In the genomic region with DNA sequence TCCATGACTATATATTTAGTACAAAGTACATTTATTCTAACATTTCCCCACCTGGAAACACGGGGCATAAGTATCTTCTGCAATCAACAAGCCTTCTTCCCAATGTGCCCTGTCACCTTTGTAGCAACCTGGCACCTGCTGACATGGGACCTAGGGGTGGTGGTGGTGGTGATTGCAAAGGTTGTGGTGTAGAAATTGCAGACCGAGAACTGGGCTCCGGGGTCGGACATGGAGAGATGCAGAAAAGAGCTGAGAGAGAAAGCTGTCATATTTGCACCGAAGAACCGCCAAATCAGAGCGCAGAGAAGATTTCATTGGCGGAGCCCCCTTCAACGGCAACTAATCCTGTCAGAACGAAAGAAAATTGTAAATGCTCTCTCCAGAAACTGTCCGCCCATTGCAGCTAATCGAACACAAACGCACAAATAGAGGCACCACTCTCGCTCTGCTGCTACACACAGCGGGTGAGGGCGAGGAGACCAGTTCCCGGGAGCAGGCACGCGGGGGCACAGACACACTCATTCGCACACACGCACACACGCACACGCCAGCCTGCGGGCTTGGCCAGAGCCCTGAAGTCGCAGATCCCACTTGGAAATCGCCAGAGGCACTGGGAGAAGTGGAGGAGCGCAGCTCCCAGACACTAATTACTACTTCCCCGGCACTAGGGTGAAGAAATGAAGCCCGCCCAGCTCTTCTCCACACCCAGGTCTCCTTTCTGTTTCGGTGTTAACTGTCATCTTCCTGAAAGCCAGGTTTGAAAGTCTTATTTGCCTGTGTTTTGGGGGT, we compare ENCODE assay signal across 7 mouse cellular contexts. TPM values are rescaled to one million over a fixed set of nuclear protein-coding genes. Genes with fewer than 3 reads are reported as not detected.
DNase-seq lines count a peak whose midpoint lies in the region; ATAC-seq and TF ChIP-seq lines count a peak whose summit lies in the region.

A gene (plus strand): TSS at position 473 of the 789 bp plus-strand sequence.

- peak; percentile 10 for DNase-seq in ES-CJ7 (ENCODE audit: low read depth, low spot score)
- DNase-seq in hindbrain, embryonic 11.5 days (ENCODE audit: low spot score): peak; percentile 61

- H3K27me3 ChIP-seq in E14TG2a.4 (ENCODE audit: insufficient read depth, low read length): peaks cover 52% of the 10 kb centered on the region
- peaks cover 8% of the 10 kb centered on the region; the same call in 1 of the 2 replicates for H3K27me3 ChIP-seq in forebrain, embryonic 15.5 days
- peaks cover 13% of the 10 kb centered on the region for H3K27me3 ChIP-seq in hindbrain, embryonic 11.5 days (ENCODE audit: control insufficient read depth, insufficient read depth, low read length)
- peaks cover 61% of the 10 kb centered on the region for H3K27me3 ChIP-seq in limb, embryonic 13.5 days
- peaks cover 51% of the 10 kb centered on the region for H3K27me3 ChIP-seq in neural tube, embryonic 13.5 days

- H3K9ac ChIP-seq in forebrain, embryonic 15.5 days (replicated peaks): peak within 1 kb of the TSS; percentile 55
- H3K9ac ChIP-seq in hindbrain, embryonic 11.5 days (ENCODE audit: low read depth, low read length): peak within 1 kb of the TSS; percentile 51; the same call in 1 of the 2 replicates
- H3K9ac ChIP-seq in limb, embryonic 13.5 days: peak within 1 kb of the TSS; percentile 63
- peak within 1 kb of the TSS; percentile 72 for H3K9ac ChIP-seq in neural tube, embryonic 13.5 days

- no peak within 1 kb of the TSS for H3K27ac ChIP-seq in forebrain, embryonic 15.5 days (replicated peaks)
- H3K27ac ChIP-seq in hindbrain, embryonic 11.5 days (ENCODE audit: low read depth, low read length): no peak within 1 kb of the TSS
- H3K27ac ChIP-seq in limb, embryonic 13.5 days: no peak within 1 kb of the TSS
- H3K27ac ChIP-seq in neural tube, embryonic 13.5 days (replicated peaks): no peak within 1 kb of the TSS

- H3K36me3 ChIP-seq in E14TG2a.4 (ENCODE audit: insufficient read depth, low read length): no peaks in the 10 kb centered on the region
- H3K36me3 ChIP-seq in forebrain, embryonic 15.5 days: no peaks in the 10 kb centered on the region
- H3K36me3 ChIP-seq in hindbrain, embryonic 11.5 days (ENCODE audit: control insufficient read depth, insufficient read depth, low read length): no peaks in the 10 kb centered on the region
- H3K36me3 ChIP-seq in limb, embryonic 13.5 days: no peaks in the 10 kb centered on the region
- no peaks in the 10 kb centered on the region for H3K36me3 ChIP-seq in neural tube, embryonic 13.5 days

- peak within 1 kb of the TSS; percentile 97 for H3K4me2 ChIP-seq in forebrain, embryonic 15.5 days (replicated peaks)
- peak within 1 kb of the TSS; percentile 58 for H3K4me2 ChIP-seq in hindbrain, embryonic 11.5 days (replicated peaks; ENCODE audit: low read depth, low read length)
- peak within 1 kb of the TSS; percentile 88 for H3K4me2 ChIP-seq in limb, embryonic 13.5 days (replicated peaks)
- peak within 1 kb of the TSS; percentile 95 for H3K4me2 ChIP-seq in neural tube, embryonic 13.5 days

- TF ChIP-seq CTCF in E14TG2a.4 (conservative IDR thresholded peaks at IDR 0.05; ENCODE audit: low read length): no peak

- peaks cover 19% of the 10 kb centered on the region for H3K4me1 ChIP-seq in E14TG2a.4 (replicated peaks; ENCODE audit: low read depth, low read length)
- peaks cover 19% of the 10 kb centered on the region for H3K4me1 ChIP-seq in forebrain, embryonic 15.5 days
- no peaks in the 10 kb centered on the region; the same call in 1 of the 2 replicates for H3K4me1 ChIP-seq in hindbrain, embryonic 11.5 days (replicated peaks; ENCODE audit: control insufficient read depth, insufficient read depth, low read length)
- peaks cover 16% of the 10 kb centered on the region for H3K4me1 ChIP-seq in limb, embryonic 13.5 days
- peaks cover 19% of the 10 kb centered on the region for H3K4me1 ChIP-seq in neural tube, embryonic 13.5 days (replicated peaks)

- 2% methylated on average over 30 of the region's 30 CpGs for WGBS in forebrain, embryonic 15.5 days
- 3% methylated on average over 30 of the region's 30 CpGs for WGBS in hindbrain, embryonic 11.5 days
- WGBS in limb, embryonic 13.5 days: 3% methylated on average over 30 of the region's 30 CpGs
- WGBS in neural tube, embryonic 13.5 days: 3% methylated on average over 30 of the region's 30 CpGs

- H3K9me3 ChIP-seq in E14TG2a.4 (ENCODE audit: low read length): no peaks in the 10 kb centered on the region
- H3K9me3 ChIP-seq in forebrain, embryonic 15.5 days: no peaks in the 10 kb centered on the region
- H3K9me3 ChIP-seq in hindbrain, embryonic 11.5 days (ENCODE audit: control insufficient read depth, low read length): no peaks in the 10 kb centered on the region
- H3K9me3 ChIP-seq in limb, embryonic 13.5 days: no peaks in the 10 kb centered on the region
- no peaks in the 10 kb centered on the region for H3K9me3 ChIP-seq in neural tube, embryonic 13.5 days

- H3K4me3 ChIP-seq in E14TG2a.4 (replicated peaks; ENCODE audit: low read length): peak within 1 kb of the TSS; percentile 69
- H3K4me3 ChIP-seq in forebrain, embryonic 15.5 days: peak within 1 kb of the TSS; percentile 59
- peak within 1 kb of the TSS; percentile 52 for H3K4me3 ChIP-seq in hindbrain, embryonic 11.5 days (ENCODE audit: low read depth, low read length)
- H3K4me3 ChIP-seq in limb, embryonic 13.5 days: peak within 1 kb of the TSS; percentile 50
- peak within 1 kb of the TSS; percentile 55 for H3K4me3 ChIP-seq in neural tube, embryonic 13.5 days

- peak; percentile 79 for ATAC-seq in forebrain, embryonic 15.5 days (replicated peaks)
- peak; percentile 69; the same call in 1 of the 2 replicates for ATAC-seq in hindbrain, embryonic 11.5 days (ENCODE audit: low FRiP score)
- 0 out of 2 replicates have a peak, but pooled peaks have one; percentile 15 for ATAC-seq in limb, embryonic 13.5 days (ENCODE audit: low FRiP score, low read depth)
- ATAC-seq in neural tube, embryonic 13.5 days (ENCODE audit: low read depth): peak; percentile 63; the same call in 1 of the 2 replicates
- no peak for ATAC-seq in erythroid progenitor cell, adult 5-6 weeks (replicated peaks; ENCODE audit: low FRiP score, poor library complexity, severe bottlenecking)

RNA-seq across cellular contexts. Expression of the gene that starts here (rescaled TPM):
- 2.3 and 2.8 TPM in 2 replicates for polyA plus RNA-seq in forebrain, embryonic 15.5 days (2015; fragmentation: Nextera tagmentation; extraction: Ambion mirVana)
- polyA plus RNA-seq in hindbrain, embryonic 11.5 days (2014; fragmentation: Nextera tagmentation; extraction: Ambion mirVana): 0.80 and 1.3 TPM in 2 replicates
- 0.77 and 1.1 TPM in 2 replicates for polyA plus RNA-seq in limb, embryonic 13.5 days (2015; fragmentation: Nextera tagmentation; extraction: Ambion mirVana)
- 5.5 and 5.9 TPM in 2 replicates for polyA plus RNA-seq in neural tube, embryonic 13.5 days (2015; fragmentation: Nextera tagmentation; extraction: Ambion mirVana)
- not detected in 2 replicates for total RNA-seq in erythroid progenitor cell, adult 5-6 weeks (2015; ENCODE audit: low replicate concordance)
- total RNA-seq in erythroid progenitor cell, adult 5-6 weeks (2017; ENCODE audit: low replicate concordance): not detected in 2 replicates
